Mouse (Mus musculus) forebrain, postnatal 0 days (tissue): ENCODE results near the gene Elk3. TPM values are rescaled to one million over a fixed set of nuclear protein-coding genes. Genes with fewer than 3 reads are reported as not detected.

ENCODE experiments used
- ATAC-seq: fragments of 200-750 bp; cut with Nextera tagmentation; 2 replicates; pipeline ENCODE4 v1.8.0; 2017; ENCODE audit warnings: mild to moderate bottlenecking, moderate library complexity
- DNase-seq: peaks from one replicate; pipeline ENCODE4 v3.0.0-alpha.2; 2015
- H3K27ac ChIP-seq: fragments of 300-500 bp; sonication (generic); 2 replicates; pipeline ENCODE4 v1.5.1; 2014; ENCODE audit warnings: low read depth, mild to moderate bottlenecking, antibody characterized with exemption, low read length, moderate library complexity, mixed read lengths
- H3K27me3 ChIP-seq: fragments of 300-500 bp; sonication (generic); 2 replicates; pipeline ENCODE4 v1.6.1; 2014; ENCODE audit warnings: mild to moderate bottlenecking, low read length, mixed read lengths; ENCODE audit not compliant: insufficient read depth
- H3K36me3 ChIP-seq: fragments of 300-500 bp; sonication (generic); 2 replicates; pipeline ENCODE4 v1.6.1; 2014; ENCODE audit warnings: mild to moderate bottlenecking, moderate library complexity; ENCODE audit not compliant: insufficient read depth
- H3K4me1 ChIP-seq: fragments of 300-500 bp; sonication (generic); 2 replicates; pipeline ENCODE4 v1.6.1; 2014; ENCODE audit warnings: antibody characterized with exemption; ENCODE audit not compliant: insufficient read depth
- H3K4me2 ChIP-seq: fragments of 300-500 bp; sonication (generic); 2 replicates; pipeline ENCODE4 v1.6.1; 2014; ENCODE audit warnings: low read depth, mild to moderate bottlenecking, moderate library complexity
- H3K4me3 ChIP-seq: fragments of 300-500 bp; sonication (generic); 2 replicates; pipeline ENCODE4 v1.5.1; 2014; ENCODE audit warnings: low read depth, low read length, mixed read lengths
- H3K9ac ChIP-seq: fragments of 300-500 bp; sonication (generic); 2 replicates; pipeline ENCODE4 v1.6.1; 2014; ENCODE audit warnings: mild to moderate bottlenecking
- H3K9me3 ChIP-seq: fragments of 300-500 bp; sonication (generic); 2 replicates; pipeline ENCODE4 v1.6.1; 2016; ENCODE audit warnings: low read length
- CTCF ChIP-seq: sonication (generic); IDR thresholded peaks from 2 replicates; pipeline ENCODE4 v1.5.1; 2016; ENCODE audit warnings: antibody characterized with exemption, control low read depth, low read depth
- WGBS: fragments of 180-500 bp; shearing (Covaris S2); extraction: QIAGEN DNeasy Blood & Tissue Kit; methylation state at CpG from one replicate; pipeline ENCODE4 v1.1.7; 2014; 5-methylcytosine and 5-hydroxymethylcytosine counted together
- polyA plus RNA-seq: library from polyadenylated mRNA; unstranded; fragments of >200 nt; fragmentation: Nextera tagmentation; extraction: Ambion mirVana; gene quantifications from 2 replicates; pipeline ENCODE4 v1.2.1, GENCODE M21; 2015
- total RNA-seq: library from RNA; depleted of rRNA; stranded (reverse); fragments of >200 nt; gene quantifications from 2 replicates; pipeline ENCODE4 v1.2.3, GENCODE M21; 2014

Gene Elk3
- total and polyA plus RNA-seq, 2 experiments from 2014 or later: 6.2 to 8.8 TPM

GRCm38 (mm10) chr10:93264001-93264400 is 46.9 kb downstream of the Elk3 start:
- WGBS: 57% methylated on average over 5 of the region's 5 CpGs
- no peak for DNase-seq
- no peak overlapping the region for H3K9ac ChIP-seq
- H3K27me3 ChIP-seq: no peaks in the 10 kb centered on the region
- H3K4me2 ChIP-seq: no peak overlapping the region
- H3K27ac ChIP-seq: no peak overlapping the region
- no peak for TF ChIP-seq CTCF
- peaks cover 30% of the 10 kb centered on the region for H3K4me1 ChIP-seq
- no peak overlapping the region for H3K4me3 ChIP-seq
- H3K36me3 ChIP-seq: peaks cover 3% of the 10 kb centered on the region; the same call in 1 of the 2 replicates
- H3K9me3 ChIP-seq: no peaks in the 10 kb centered on the region
- ATAC-seq: no peak

GRCm38 (mm10) chr10:93263431-93263830 is 47.5 kb downstream of the Elk3 start:
- WGBS: 16% methylated on average over 8 of the region's 8 CpGs
- no peak overlapping the region for H3K9ac ChIP-seq
- peak; percentile 58 for DNase-seq

GRCm38 (mm10) chr10:93261981-93262499 is 48.9 kb downstream of the Elk3 start:
- Histone ChIP-seq H3K4me3 (peak overlapping the region; percentile 24), H3K27ac (peak overlapping the region; percentile 54), H3K4me1 (peaks cover 30% of the 10 kb centered on the region), H3K36me3 (peaks cover 3% of the 10 kb centered on the region; the same call in 1 of the 2 replicates), H3K9me3 (no peaks in the 10 kb centered on the region), H3K9ac (no peak overlapping the region), H3K27me3 (no peaks in the 10 kb centered on the region), H3K4me2 (peak overlapping the region; percentile 49)
- ATAC-seq: peak; percentile 30
- no peak for DNase-seq
- 9% methylated on average over 15 of the region's 15 CpGs for WGBS
- no peak for TF ChIP-seq CTCF

More at GRCm38 (mm10) chr10:93263431-93263830, 47.5 kb downstream of the Elk3 start:
- H3K4me2 ChIP-seq: no peak overlapping the region
- no peak overlapping the region for H3K27ac ChIP-seq
- no peaks in the 10 kb centered on the region for H3K9me3 ChIP-seq
- H3K27me3 ChIP-seq: no peaks in the 10 kb centered on the region
- peaks cover 30% of the 10 kb centered on the region for H3K4me1 ChIP-seq
- peaks cover 3% of the 10 kb centered on the region; the same call in 1 of the 2 replicates for H3K36me3 ChIP-seq
- no peak overlapping the region for H3K4me3 ChIP-seq
- peak; percentile 70 for ATAC-seq
- TF ChIP-seq CTCF: no peak

- peak; percentile 70 for ATAC-seq
- DNase-seq: peak; percentile 79
- no peaks in the 10 kb centered on the region for H3K9me3 ChIP-seq
- no peak for TF ChIP-seq CTCF
- no peaks in the 10 kb centered on the region for H3K27me3 ChIP-seq
- H3K4me2 ChIP-seq: peak overlapping the region; percentile 49
- H3K36me3 ChIP-seq: peaks cover 3% of the 10 kb centered on the region; the same call in 1 of the 2 replicates
- 13% methylated on average over 16 of the region's 16 CpGs for WGBS
- H3K4me1 ChIP-seq: peaks cover 30% of the 10 kb centered on the region
- peak overlapping the region; percentile 24 for H3K4me3 ChIP-seq
- peak overlapping the region; percentile 54 for H3K27ac ChIP-seq
- no peak overlapping the region for H3K9ac ChIP-seq
Measured at GRCm38 (mm10) chr10:93261132-93261980, 49.6 kb downstream of the Elk3 start.

GRCm38 (mm10) chr10:93259826-93260225 is 51.1 kb downstream of the Elk3 start:
- WGBS: 36% methylated on average over 5 of the region's 5 CpGs
- Histone ChIP-seq H3K9ac (no peak overlapping the region), H3K4me2 (no peak overlapping the region), H3K36me3 (no peaks in the 10 kb centered on the region), H3K27me3 (no peaks in the 10 kb centered on the region), H3K27ac (no peak overlapping the region), H3K4me1 (peaks cover 30% of the 10 kb centered on the region), H3K9me3 (no peaks in the 10 kb centered on the region), H3K4me3 (no peak overlapping the region)
- DNase-seq (peak; percentile 18), ATAC-seq (no peak)
- TF ChIP-seq CTCF: no peak

- peak; percentile 86 for ATAC-seq
- Histone ChIP-seq H3K27ac (peak overlapping the region; percentile 64), H3K4me2 (no peak overlapping the region), H3K9ac (peak overlapping the region; percentile 39; the same call in 1 of the 2 replicates), H3K27me3 (no peaks in the 10 kb centered on the region), H3K36me3 (no peaks in the 10 kb centered on the region), H3K9me3 (no peaks in the 10 kb centered on the region), H3K4me1 (peaks cover 6% of the 10 kb centered on the region; the same call in 1 of the 2 replicates), H3K4me3 (no peak overlapping the region)
- 12% methylated on average over 13 of the region's 13 CpGs for WGBS
- DNase-seq: peak; percentile 70
- no peak for TF ChIP-seq CTCF
Measured at GRCm38 (mm10) chr10:93255294-93255693, 55.6 kb downstream of the Elk3 start.

- no peaks in the 10 kb centered on the region for H3K27me3 ChIP-seq
- H3K9me3 ChIP-seq: no peaks in the 10 kb centered on the region
- no peak for DNase-seq
Measured at GRCm38 (mm10) chr10:93253156-93253555, 57.8 kb downstream of the Elk3 start.

More at GRCm38 (mm10) chr10:93253156-93253555, 57.8 kb downstream of the Elk3 start:
- WGBS: 96% methylated on average over 6 of the region's 6 CpGs
- Histone ChIP-seq H3K36me3 (0 out of 2 replicates have a peak, but pooled peaks cover 5% of the 10 kb centered on the region), H3K4me2 (no peak overlapping the region), H3K4me1 (peaks cover 3% of the 10 kb centered on the region; the same call in 1 of the 2 replicates), H3K27ac (no peak overlapping the region), H3K4me3 (no peak overlapping the region), H3K9ac (no peak overlapping the region)
- no peak for TF ChIP-seq CTCF
- ATAC-seq: no peak
